Mouse (Mus musculus): ENCODE data around the gene Gm38394.

GRCm38 (mm10) chr1:133585995-133586537, 75.1 kb downstream of the Gm38394 start:
- no peak for TF ChIP-seq CTCF (IDR thresholded peaks at IDR 0.05; ENCODE audit: control insufficient read depth, insufficient read depth, insufficient replicate concordance, low read depth, low read length)
- no peak for TF ChIP-seq POLR2A (IDR thresholded peaks at IDR 0.05; ENCODE audit: control insufficient read depth, low read depth, low read length)
